Mouse (Mus musculus) cortical plate, adult 2 months (tissue): ENCODE results near the gene Pam.

Experiments used
- CTCF ChIP-seq: fragments of 200-500 bp; IDR thresholded peaks from 2 replicates; pipeline ENCODE4 v1.5.1; 2011; ENCODE audit warnings: mild to moderate bottlenecking, control low read depth, low read length; ENCODE audit not compliant: insufficient read depth; ENCODE audit errors: extremely low read depth
- POLR2A ChIP-seq: fragments of 200-500 bp; IDR thresholded peaks from 2 replicates; pipeline ENCODE4 v1.6.1; 2011; ENCODE audit warnings: mild to moderate bottlenecking, low read length, control low read depth; ENCODE audit not compliant: insufficient read depth; ENCODE audit errors: extremely low read depth

DNA sequence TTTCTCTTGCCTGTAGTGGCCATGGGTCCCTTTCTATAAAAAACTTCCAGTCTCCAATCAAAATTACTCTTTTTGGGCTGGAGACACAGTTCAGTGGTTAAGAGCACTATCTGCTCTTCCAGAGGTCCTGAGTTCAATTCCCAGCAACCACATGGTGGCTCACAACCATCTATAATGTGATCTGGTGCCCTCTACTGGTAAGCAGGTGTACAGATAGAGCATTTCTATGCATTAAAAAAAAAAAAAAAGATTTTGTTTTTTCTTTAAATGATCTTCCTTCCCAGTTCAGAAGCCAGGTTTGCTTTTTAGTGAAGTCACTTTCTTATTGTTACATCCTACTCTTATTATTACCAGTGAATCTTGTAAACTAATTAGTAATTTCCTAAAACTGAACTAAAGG lies 218.4 kb downstream of the Pam start:
- TF ChIP-seq POLR2A = no peak
- no peak for TF ChIP-seq CTCF
